Mouse (Mus musculus): Measurements from ENCODE around the gene Olfr49.

The Olfr49 gene

GRCm38 (mm10) chr14:54260196-54260595 is 24.5 kb downstream of the Olfr49 start:
- DNase-seq, result no peak

- no peak for DNase-seq
These were observed 25.0 kb downstream of the Olfr49 start for GRCm38 (mm10) chr14:54259722-54260085.

- DNase-seq, result peak; percentile 84
These were observed 25.6 kb downstream of the Olfr49 start for GRCm38 (mm10) chr14:54259003-54259721.

- DNase-seq, result no peak
These were observed 26.5 kb downstream of the Olfr49 start for GRCm38 (mm10) chr14:54258131-54258670.

GRCm38 (mm10) chr14:54254670-54255202 is 30.0 kb downstream of the Olfr49 start:
- no peak for DNase-seq

- peak; percentile 97 for DNase-seq
These were observed 30.9 kb downstream of the Olfr49 start, which contains the start of the genes Dad1 and Abhd4 for GRCm38 (mm10) chr14:54253741-54254291. Gene Dad1 (minus strand): TSS chr14:54254104. Gene Abhd4 (plus strand): TSS chr14:54254188.

- no peak for DNase-seq
These were observed 34.6 kb downstream of the Olfr49 start for GRCm38 (mm10) chr14:54250122-54250521.

- no peak for DNase-seq
These were observed 35.4 kb downstream of the Olfr49 start for GRCm38 (mm10) chr14:54249326-54249725.

GRCm38 (mm10) chr14:54246232-54246631 is 38.5 kb downstream of the Olfr49 start:
- DNase-seq, result no peak

- DNase-seq, result no peak
These were observed 40.6 kb downstream of the Olfr49 start for GRCm38 (mm10) chr14:54244183-54244582.

- no peak for DNase-seq
These were observed 44.2 kb downstream of the Olfr49 start for GRCm38 (mm10) chr14:54240542-54240941.

GRCm38 (mm10) chr14:54239002-54239736 is 45.6 kb downstream of the Olfr49 start:
- DNase-seq, result peak; percentile 97

GRCm38 (mm10) chr14:54236881-54237280 is 47.9 kb downstream of the Olfr49 start:
- peak; percentile 64 for DNase-seq

- DNase-seq, result no peak
These were observed 48.8 kb downstream of the Olfr49 start for GRCm38 (mm10) chr14:54235825-54236540.

GRCm38 (mm10) chr14:54234231-54235040 is 50.3 kb downstream of the Olfr49 start:
- DNase-seq, result peak; percentile 29

- no peak for DNase-seq
These were observed 51.1 kb downstream of the Olfr49 start for GRCm38 (mm10) chr14:54233559-54234143.

- DNase-seq, result peak; percentile 88
These were observed 51.8 kb downstream of the Olfr49 start for GRCm38 (mm10) chr14:54232811-54233558.

- DNase-seq, result peak; percentile 15
These were observed 52.6 kb downstream of the Olfr49 start for GRCm38 (mm10) chr14:54232143-54232542.

- peak; percentile 72 for DNase-seq
These were observed 53.4 kb downstream of the Olfr49 start for GRCm38 (mm10) chr14:54231176-54231956.

Data from thymus, postnatal 14 days (tissue).